Mouse (Mus musculus) spleen, adult 2 months (tissue): ENCODE data around the gene Sema6d.

Experiments used
- CTCF ChIP-seq: fragments of 200-500 bp; IDR thresholded peaks from 2 replicates; pipeline ENCODE4 v1.5.1; 2011; ENCODE audit warnings: mild to moderate bottlenecking, inconsistent platforms; ENCODE audit not compliant: insufficient read depth, insufficient read length, insufficient replicate concordance; ENCODE audit errors: extremely low read depth
- POLR2A ChIP-seq: fragments of 200-500 bp; IDR thresholded peaks from 2 replicates; pipeline ENCODE4 v1.6.1; 2011; ENCODE audit warnings: low read depth, low read length, inconsistent platforms

DNA sequence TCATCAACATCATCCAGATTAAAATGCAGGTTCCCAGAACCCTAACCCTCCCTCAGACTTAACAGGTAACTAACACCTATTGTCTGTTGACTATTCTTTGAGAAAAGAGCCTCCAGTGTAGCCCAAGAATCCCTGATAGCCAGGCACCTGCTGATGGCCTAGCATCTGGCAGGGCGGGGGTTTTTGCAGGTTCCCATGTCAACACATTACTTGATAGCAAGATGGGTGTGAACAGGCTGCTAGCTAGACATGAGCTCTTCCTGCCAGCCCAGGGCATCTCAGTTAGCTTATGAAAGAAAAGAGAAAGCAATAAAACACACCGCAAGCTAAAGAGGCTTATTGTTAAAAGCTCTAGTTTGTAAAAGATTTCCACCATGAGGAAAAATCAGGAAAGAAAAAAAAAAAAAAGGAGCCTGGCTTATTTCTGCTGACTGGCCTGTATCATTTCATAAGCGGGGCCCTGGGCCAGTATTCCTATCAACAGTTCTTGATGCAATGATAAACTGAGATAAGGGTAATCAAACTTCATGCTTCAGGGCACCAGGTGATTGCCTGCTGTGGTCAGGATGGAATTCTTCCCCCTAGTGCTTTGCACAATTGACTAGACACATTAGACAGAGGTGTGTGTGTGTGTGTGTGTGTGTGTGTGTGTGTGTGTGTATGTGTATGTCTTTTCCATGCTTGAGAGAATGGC, 528.9 kb downstream of the Sema6d start:
- no peak for TF ChIP-seq CTCF
- TF ChIP-seq POLR2A: no peak
